ENCODE assay signal across 14 mouse cellular contexts in the genomic region with DNA sequence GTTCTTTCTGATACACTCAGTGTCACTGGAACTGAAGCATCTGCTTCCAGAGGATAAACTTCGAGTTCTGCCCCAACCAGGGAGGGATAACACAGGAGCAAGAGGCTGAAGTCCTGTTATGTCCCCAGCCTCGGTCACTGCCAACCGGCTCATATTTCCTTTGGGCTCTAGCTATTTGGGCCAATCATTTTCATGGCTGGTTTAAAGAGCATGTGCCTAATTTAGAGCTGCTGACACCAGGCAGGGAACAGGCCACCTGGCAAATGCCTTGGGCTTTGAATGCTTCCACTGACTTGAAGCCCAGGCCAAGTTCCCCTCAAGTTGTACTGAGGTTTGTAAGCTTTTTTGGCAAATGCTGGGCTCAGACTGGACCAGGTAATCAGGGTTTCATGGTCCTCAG.
DNase-seq lines count a peak whose midpoint lies in the region; ATAC-seq and TF ChIP-seq lines count a peak whose summit lies in the region.
"Had no signal": no experiment of that assay in that cellular context is flagged by ENCODE, and none has a peak within 500 bp of the region (broad histone marks: within the 10 kb centered on the region; RNA-seq: fewer than 3 reads in every experiment).

No protein-coding gene starts in this region.

- DNase-seq in heart, adult 2 months, result peak in 1 of 2 experiments; percentile 51
- DNase-seq in cerebellum, postnatal 10 days, result peak; percentile 7 to 41
- peak; percentile 45 for DNase-seq in gastrocnemius, postnatal 10 days
- no peak for DNase-seq in kidney, postnatal 10 days
- DNase-seq in forebrain, embryonic 14.5 days (ENCODE audit: low spot score), result no peak
- no peak for DNase-seq in kidney, postnatal 14 days
- DNase-seq: kidney, adult 9 months; liver, embryonic 13.5 days; lung, postnatal 36 days had no signal

- no peaks in the 10 kb centered on the region for H3K79me2 ChIP-seq in heart, adult 2 months (replicated peaks; ENCODE audit: control insufficient read depth, insufficient read depth, low read length)

- no peak for ATAC-seq in heart, embryonic 12.5 days (ENCODE audit: insufficient number of reproducible peaks, low FRiP score)
- 0 out of 2 replicates have a peak, but pooled peaks have one; percentile 59 for ATAC-seq in limb, embryonic 12.5 days (ENCODE audit: insufficient number of reproducible peaks, insufficient read depth, low FRiP score, low TSS enrichment, low read depth)
- no peak for ATAC-seq in forebrain, embryonic 14.5 days
- ATAC-seq: midbrain, embryonic 15.5 days had no signal

- no peaks in the 10 kb centered on the region for H3K27me3 ChIP-seq in heart, adult 2 months (ENCODE audit: control insufficient read depth, insufficient read depth, low read length)
- no peaks in the 10 kb centered on the region for H3K27me3 ChIP-seq in heart, embryonic 12.5 days (replicated peaks)
- no peaks in the 10 kb centered on the region; the same call in 1 of the 2 replicates for H3K27me3 ChIP-seq in limb, embryonic 12.5 days
- no peaks in the 10 kb centered on the region for H3K27me3 ChIP-seq in forebrain, embryonic 14.5 days (replicated peaks; ENCODE audit: control insufficient read depth, insufficient read depth, low read length)
- H3K27me3 ChIP-seq: hindbrain, embryonic 12.5 days; liver, embryonic 13.5 days; midbrain, embryonic 15.5 days; neural tube, embryonic 15.5 days had no signal

- no peak for TF ChIP-seq POLR2A in heart, adult 2 months (IDR thresholded peaks at IDR 0.05; ENCODE audit: insufficient read depth, low read depth, low read length)

- intact Hi-C loops in heart, adult 2 months (cut with DNase I), result loop anchor here (10.0 kb wide), 1 partner anchor 108 kb away; no protein-coding TSS in a partner anchor

- WGBS in heart, adult 2 months, result 36% methylated on average over 3 of the region's 3 CpGs
- WGBS in heart, embryonic 12.5 days, result 23% methylated on average over 3 of the region's 3 CpGs
- 8% methylated on average over 3 of the region's 3 CpGs for WGBS in limb, embryonic 12.5 days
- WGBS in forebrain, embryonic 14.5 days, result 69% methylated on average over 3 of the region's 3 CpGs

- no peaks in the 10 kb centered on the region for H3K36me3 ChIP-seq in heart, adult 2 months (ENCODE audit: control insufficient read depth, insufficient read depth, low read length)
- no peaks in the 10 kb centered on the region for H3K36me3 ChIP-seq in heart, embryonic 12.5 days
- H3K36me3 ChIP-seq in limb, embryonic 12.5 days, result no peaks in the 10 kb centered on the region
- no peaks in the 10 kb centered on the region for H3K36me3 ChIP-seq in forebrain, embryonic 14.5 days (ENCODE audit: control insufficient read depth, insufficient read depth, low read length)
- H3K36me3 ChIP-seq: hindbrain, embryonic 12.5 days; liver, embryonic 13.5 days; midbrain, embryonic 15.5 days; neural tube, embryonic 15.5 days had no signal

- no peak overlapping the region; the same call in 1 of the 2 replicates for H3K27ac ChIP-seq in heart, adult 2 months
- H3K27ac ChIP-seq in heart, embryonic 12.5 days (ENCODE audit: poor library complexity, severe bottlenecking), result no peak overlapping the region
- H3K27ac ChIP-seq in limb, embryonic 12.5 days, result no peak overlapping the region
- no peak overlapping the region for H3K27ac ChIP-seq in forebrain, embryonic 14.5 days (ENCODE audit: low read depth, low read length)
- H3K27ac ChIP-seq: hindbrain, embryonic 12.5 days; liver, embryonic 13.5 days; midbrain, embryonic 15.5 days; neural tube, embryonic 15.5 days had no signal

- H3K4me3 ChIP-seq in heart, adult 2 months, result no peak overlapping the region
- H3K4me3 ChIP-seq in heart, embryonic 12.5 days, result no peak overlapping the region
- H3K4me3 ChIP-seq in limb, embryonic 12.5 days (replicated peaks), result no peak overlapping the region
- H3K4me3 ChIP-seq in forebrain, embryonic 14.5 days (ENCODE audit: low read depth, low read length), result no peak overlapping the region
- H3K4me3 ChIP-seq: hindbrain, embryonic 12.5 days; liver, embryonic 13.5 days; midbrain, embryonic 15.5 days; neural tube, embryonic 15.5 days had no signal

- TF ChIP-seq CTCF in heart, adult 2 months (IDR thresholded peaks at IDR 0.05), result no peak

- 0 out of 2 replicates have a peak, but pooled peaks have one; percentile 37 for TF ChIP-seq EP300 in heart, adult 2 months (IDR thresholded peaks at IDR 0.05; ENCODE audit: insufficient read depth, low read depth, low read length)

- no peak overlapping the region for H3K9ac ChIP-seq in heart, adult 2 months (ENCODE audit: low read depth, low read length)
- no peak overlapping the region for H3K9ac ChIP-seq in heart, embryonic 12.5 days
- H3K9ac ChIP-seq in limb, embryonic 12.5 days (replicated peaks), result no peak overlapping the region
- no peak overlapping the region for H3K9ac ChIP-seq in forebrain, embryonic 14.5 days (ENCODE audit: low read length)
- H3K9ac ChIP-seq: hindbrain, embryonic 12.5 days; liver, embryonic 13.5 days; midbrain, embryonic 15.5 days; neural tube, embryonic 15.5 days had no signal

- H3K9me3 ChIP-seq in heart, embryonic 12.5 days (replicated peaks), result no peaks in the 10 kb centered on the region
- H3K9me3 ChIP-seq in limb, embryonic 12.5 days, result no peaks in the 10 kb centered on the region
- H3K9me3 ChIP-seq in forebrain, embryonic 14.5 days (replicated peaks; ENCODE audit: control insufficient read depth, low read length), result no peaks in the 10 kb centered on the region
- H3K9me3 ChIP-seq: hindbrain, embryonic 12.5 days; liver, embryonic 13.5 days; midbrain, embryonic 15.5 days; neural tube, embryonic 15.5 days had no signal

- H3K4me2 ChIP-seq in heart, embryonic 12.5 days, result no peak overlapping the region
- no peak overlapping the region for H3K4me2 ChIP-seq in limb, embryonic 12.5 days
- no peak overlapping the region for H3K4me2 ChIP-seq in forebrain, embryonic 14.5 days (ENCODE audit: low read length)
- H3K4me2 ChIP-seq: hindbrain, embryonic 12.5 days; liver, embryonic 13.5 days; midbrain, embryonic 15.5 days; neural tube, embryonic 15.5 days had no signal

- H3K4me1 ChIP-seq in heart, adult 2 months (ENCODE audit: control insufficient read depth, insufficient read depth, low read length), result no peaks in the 10 kb centered on the region
- H3K4me1 ChIP-seq in heart, embryonic 12.5 days (replicated peaks), result 0 out of 2 replicates have a peak, but pooled peaks cover 5% of the 10 kb centered on the region
- peaks cover 11% of the 10 kb centered on the region for H3K4me1 ChIP-seq in limb, embryonic 12.5 days (replicated peaks)
- no peaks in the 10 kb centered on the region for H3K4me1 ChIP-seq in forebrain, embryonic 14.5 days (ENCODE audit: control insufficient read depth, insufficient read depth, low read length)
- H3K4me1 ChIP-seq: hindbrain, embryonic 12.5 days; liver, embryonic 13.5 days; midbrain, embryonic 15.5 days; neural tube, embryonic 15.5 days had no signal

Comparison
In these comparisons a context has a peak if more than half of its experiments do, and no peak if none do; other contexts are left out.
1. DNase-seq: peak in cerebellum, postnatal 10 days (2 of 2) and gastrocnemius, postnatal 10 days (single experiment); none in kidney, postnatal 10 days (single experiment), forebrain, embryonic 14.5 days (single experiment) and kidney, postnatal 14 days (single experiment).